Mouse (Mus musculus) myocyte (in vitro differentiated cells): ENCODE data around the gene Cacna1a.

Source experiments
- CEBPB ChIP-seq: IDR thresholded peaks from 2 replicates; pipeline ENCODE4 v1.6.1; 2011; ENCODE audit warnings: mild to moderate bottlenecking, moderate library complexity; ENCODE audit not compliant: poor library complexity, insufficient read depth, severe bottlenecking
- E2F4 ChIP-seq: IDR thresholded peaks from one replicate; pipeline ENCODE4 v1.6.1; 2011; ENCODE audit warnings: mild to moderate bottlenecking, control low read depth, moderate library complexity; ENCODE audit not compliant: insufficient read depth
- MAX ChIP-seq: IDR thresholded peaks from one replicate; pipeline ENCODE4 v1.6.1; 2011; ENCODE audit warnings: low read depth, mild to moderate bottlenecking, control low read depth
- MYOD1 ChIP-seq, 3 experiments: IDR thresholded peaks; one replicate each; pipeline ENCODE4 v1.6.1; 2011; ENCODE audit warnings: control low read depth in 2 of 3, low read depth in 2 of 3, mild to moderate bottlenecking in 2 of 3, moderate library complexity in 1 of 3; ENCODE audit not compliant: insufficient read length in 2 of 3, control insufficient read depth in 1 of 3
- MYOG ChIP-seq, 3 experiments: IDR thresholded peaks; one replicate each; pipeline ENCODE4 v1.6.1; 2011; ENCODE audit warnings: control low read depth in 2 of 3, low read depth in 2 of 3, mild to moderate bottlenecking in 2 of 3; ENCODE audit not compliant: insufficient read length in 2 of 3, control insufficient read depth in 1 of 3, insufficient read depth in 1 of 3
- POLR2A ChIP-seq: IDR thresholded peaks from one replicate; pipeline ENCODE4 v1.6.1; 2011; ENCODE audit warnings: low read depth, mild to moderate bottlenecking, control low read depth, moderate library complexity; ENCODE audit not compliant: insufficient read length
- POLR2AphosphoS2 ChIP-seq: IDR thresholded peaks from one replicate; pipeline ENCODE4 v1.6.1; 2011; ENCODE audit warnings: low read depth, control low read depth; ENCODE audit not compliant: insufficient read length
- TCF12 ChIP-seq: IDR thresholded peaks from one replicate; pipeline ENCODE4 v1.6.1; 2011; ENCODE audit warnings: mild to moderate bottlenecking, control low read depth; ENCODE audit not compliant: poor library complexity, insufficient read depth, severe bottlenecking
- USF1 ChIP-seq: IDR thresholded peaks from one replicate; pipeline ENCODE4 v1.6.1; 2011; ENCODE audit warnings: low read depth, mild to moderate bottlenecking, control low read depth, moderate library complexity

GRCm38 (mm10) chr8:84388275-84388674, at the start of gene Cacna1a:
- TF ChIP-seq MYOD1 (IDR thresholded peaks at IDR 0.05; ENCODE audit: control insufficient read depth in 1 of 3, insufficient read length in 2 of 3, low read depth in 2 of 3) (no peak), MAX (no peak), CEBPB (no peak), TCF12 (no peak), POLR2A (no peak), POLR2AphosphoS2 (no peak), USF1 (no peak), MYOG (IDR thresholded peaks at IDR 0.05; ENCODE audit: control insufficient read depth in 1 of 3, insufficient read depth in 1 of 3, insufficient read length in 2 of 3, low read depth in 2 of 3) (no peak), E2F4 (no peak)
